Mouse (Mus musculus) C2C12 (cell line): ENCODE measurements around the gene Rpl6. TPM values are rescaled to one million over a fixed set of nuclear protein-coding genes. Genes with fewer than 3 reads are reported as not detected.

ENCODE experiments used
- H3K27me3 ChIP-seq: one replicate; pipeline ENCODE4 v1.6.1; 2011; ENCODE audit not compliant: control insufficient read depth, insufficient read depth, insufficient read length
- H3K36me3 ChIP-seq: one replicate; pipeline ENCODE4 v1.6.1; 2011; ENCODE audit not compliant: control insufficient read depth, insufficient read depth
- H3K4me3 ChIP-seq: one replicate; pipeline ENCODE4 v1.5.1; 2011; ENCODE audit warnings: mild to moderate bottlenecking, control low read depth; ENCODE audit not compliant: poor library complexity, insufficient read depth, severe bottlenecking
- H3K79me2 ChIP-seq: one replicate; pipeline ENCODE4 v1.6.1; 2011; ENCODE audit not compliant: control insufficient read depth, insufficient read depth
- H3K79me3 ChIP-seq: one replicate; pipeline ENCODE4 v1.6.1; 2011; ENCODE audit warnings: low read depth, control low read depth
- H3ac ChIP-seq: one replicate; pipeline ENCODE3; 2011; ENCODE audit warnings: low read depth; ENCODE audit not compliant: control insufficient read depth, insufficient read length
- CEBPB ChIP-seq: IDR thresholded peaks from one replicate; pipeline ENCODE4 v1.6.1; 2011; ENCODE audit warnings: low read depth, mild to moderate bottlenecking, control low read depth, moderate library complexity
- CTCF ChIP-seq: IDR thresholded peaks from one replicate; pipeline ENCODE4 v1.5.1; 2011; ENCODE audit not compliant: control insufficient read depth, insufficient read depth, insufficient read length
- FOSL1 ChIP-seq: IDR thresholded peaks from one replicate; pipeline ENCODE4 v1.8.0; 2011; ENCODE audit warnings: mild to moderate bottlenecking, low read length; ENCODE audit not compliant: poor library complexity, insufficient read depth, severe bottlenecking
- MAX ChIP-seq: IDR thresholded peaks from one replicate; pipeline ENCODE4 v1.6.1; 2011; ENCODE audit warnings: mild to moderate bottlenecking, control low read depth
- MYOD1 ChIP-seq: IDR thresholded peaks from one replicate; pipeline ENCODE4 v1.6.1; 2011; ENCODE audit warnings: low read depth; ENCODE audit not compliant: control insufficient read depth, insufficient read length
- MYOG ChIP-seq: IDR thresholded peaks from one replicate; pipeline ENCODE4 v1.6.1; 2011; ENCODE audit not compliant: control insufficient read depth, insufficient read length; ENCODE audit errors: extremely low read depth
- USF1 ChIP-seq: IDR thresholded peaks from one replicate; pipeline ENCODE4 v1.6.1; 2011; ENCODE audit warnings: low read depth, mild to moderate bottlenecking, control low read depth, moderate library complexity
- polyA plus RNA-seq: library from polyadenylated mRNA; unstranded; fragments of >200 nt; fragmentation: generic; extraction: Trizol; gene quantifications from one replicate; pipeline ENCODE4 v1.2.1, GENCODE M21; 2012; ENCODE audit warnings: missing spikeins

Rpl6 gene
- polyA plus RNA-seq, 1 experiment: 1,946 TPM

- Histone ChIP-seq H3K79me2 (peaks cover 30% of the 10 kb centered on the region), H3K27me3 (no peaks in the 10 kb centered on the region), H3K4me3 (no peak overlapping the region), H3K79me3 (peaks cover 5% of the 10 kb centered on the region), H3ac (no peak overlapping the region), H3K36me3 (peaks cover under 1% of the 10 kb centered on the region)
- TF ChIP-seq MYOG (no peak), FOSL1 (no peak), CEBPB (no peak), USF1 (no peak), MAX (no peak), CTCF (no peak), MYOD1 (no peak)
These were observed 38.0 kb downstream of the Rpl6 start for GRCm38 (mm10) chr5:121242261-121242660.

- H3ac ChIP-seq: no peak overlapping the region
- no peak for TF ChIP-seq USF1
- TF ChIP-seq FOSL1: no peak
- no peak for TF ChIP-seq MAX
- TF ChIP-seq MYOG: no peak
- TF ChIP-seq CEBPB: no peak
- no peak for TF ChIP-seq CTCF
- no peak for TF ChIP-seq MYOD1
- H3K27me3 ChIP-seq: no peaks in the 10 kb centered on the region
- H3K79me2 ChIP-seq: peaks cover 33% of the 10 kb centered on the region
- H3K4me3 ChIP-seq: no peak overlapping the region
- H3K36me3 ChIP-seq: peaks cover 3% of the 10 kb centered on the region
- peaks cover 5% of the 10 kb centered on the region for H3K79me3 ChIP-seq
These were observed 38.4 kb downstream of the Rpl6 start for GRCm38 (mm10) chr5:121242701-121243100.

- Histone ChIP-seq H3K27me3 (no peaks in the 10 kb centered on the region), H3K79me2 (peaks cover 33% of the 10 kb centered on the region), H3K36me3 (peaks cover 3% of the 10 kb centered on the region), H3K79me3 (peaks cover 5% of the 10 kb centered on the region), H3K4me3 (no peak overlapping the region), H3ac (no peak overlapping the region)
- TF ChIP-seq CTCF: no peak
These were observed 39.5 kb downstream of the Rpl6 start for GRCm38 (mm10) chr5:121243676-121244364.

GRCm38 (mm10) chr5:121244365-121244731 is 40.1 kb downstream of the Rpl6 start:
- no peaks in the 10 kb centered on the region for H3K27me3 ChIP-seq
- peaks cover 33% of the 10 kb centered on the region for H3K79me2 ChIP-seq

GRCm38 (mm10) chr5:121245201-121245600 is 40.9 kb downstream of the Rpl6 start:
- Histone ChIP-seq H3K79me3 (peaks cover 6% of the 10 kb centered on the region), H3K27me3 (no peaks in the 10 kb centered on the region), H3K79me2 (peaks cover 34% of the 10 kb centered on the region), H3K36me3 (peaks cover 3% of the 10 kb centered on the region), H3ac (no peak overlapping the region), H3K4me3 (no peak overlapping the region)
- no peak for TF ChIP-seq MYOG

More at GRCm38 (mm10) chr5:121244365-121244731, 40.1 kb downstream of the Rpl6 start:
- peaks cover 3% of the 10 kb centered on the region for H3K36me3 ChIP-seq
- no peak for TF ChIP-seq MYOG
- no peak for TF ChIP-seq CTCF
- no peak for TF ChIP-seq FOSL1
- no peak for TF ChIP-seq MAX
- no peak for TF ChIP-seq USF1
- no peak for TF ChIP-seq CEBPB
- TF ChIP-seq MYOD1: no peak
- peaks cover 6% of the 10 kb centered on the region for H3K79me3 ChIP-seq
- H3K4me3 ChIP-seq: no peak overlapping the region
- no peak overlapping the region for H3ac ChIP-seq

- Histone ChIP-seq H3ac (no peak overlapping the region), H3K4me3 (no peak overlapping the region), H3K79me2 (peaks cover 33% of the 10 kb centered on the region), H3K79me3 (peaks cover 7% of the 10 kb centered on the region), H3K27me3 (no peaks in the 10 kb centered on the region), H3K36me3 (peaks cover 3% of the 10 kb centered on the region)
- TF ChIP-seq FOSL1 (no peak), MAX (no peak), USF1 (no peak), MYOG (no peak), CTCF (no peak), MYOD1 (no peak), CEBPB (no peak)
These were observed 44.6 kb downstream of the Rpl6 start for GRCm38 (mm10) chr5:121248766-121249394.
